Mouse (Mus musculus): ENCODE data around the gene Crhr2.
A peak's percentile ranks its signal among the peaks of the same experiment; 100 is the strongest.

Crhr2 gene

GRCm38 (mm10) chr6:55123056-55123455 lies 9.8 kb downstream of the Crhr2 start:
- no peak for DNase-seq (ENCODE audit: low read depth, low spot score)

GRCm38 (mm10) chr6:55117325-55118109 lies 15.3 kb downstream of the Crhr2 start:
- peak; percentile 40 for DNase-seq (ENCODE audit: low read depth, low spot score)

- peak; percentile 78 for DNase-seq (ENCODE audit: low read depth, low spot score)
Observed at GRCm38 (mm10) chr6:55108358-55108757, 24.5 kb downstream of the Crhr2 start.

- DNase-seq (ENCODE audit: low read depth, low spot score) = no peak
Observed at GRCm38 (mm10) chr6:55098603-55099002, 34.2 kb downstream of the Crhr2 start.

- DNase-seq (ENCODE audit: low read depth, low spot score) = no peak
Observed at GRCm38 (mm10) chr6:55098030-55098429, 34.8 kb downstream of the Crhr2 start.

GRCm38 (mm10) chr6:55093431-55094146 lies 39.2 kb downstream of the Crhr2 start:
- peak; percentile 55 for DNase-seq (ENCODE audit: low read depth, low spot score)

- DNase-seq (ENCODE audit: low read depth, low spot score) = no peak
Observed at GRCm38 (mm10) chr6:55091396-55091795, 41.4 kb downstream of the Crhr2 start.

GRCm38 (mm10) chr6:55090639-55091038 lies 42.2 kb downstream of the Crhr2 start:
- peak; percentile 47 for DNase-seq (ENCODE audit: low read depth, low spot score)

GRCm38 (mm10) chr6:55087355-55087754 lies 45.5 kb downstream of the Crhr2 start:
- no peak for DNase-seq (ENCODE audit: low read depth, low spot score)

- peak; percentile 29 for DNase-seq (ENCODE audit: low read depth, low spot score)
Observed at GRCm38 (mm10) chr6:55082261-55083051, 50.4 kb downstream of the Crhr2 start.

- no peak for DNase-seq (ENCODE audit: low read depth, low spot score)
Observed at GRCm38 (mm10) chr6:55081379-55081778, 51.4 kb downstream of the Crhr2 start.

GRCm38 (mm10) chr6:55076561-55077255 lies 56.1 kb downstream of the Crhr2 start:
- DNase-seq (ENCODE audit: low read depth, low spot score) = no peak

- DNase-seq (ENCODE audit: low read depth, low spot score) = no peak
Observed at GRCm38 (mm10) chr6:55065903-55066302, 66.9 kb downstream of the Crhr2 start.

GRCm38 (mm10) chr6:55064477-55064827 lies 68.4 kb downstream of the Crhr2 start:
- no peak for DNase-seq (ENCODE audit: low read depth, low spot score)

GRCm38 (mm10) chr6:55063793-55064476 lies 68.9 kb downstream of the Crhr2 start:
- no peak for DNase-seq (ENCODE audit: low read depth, low spot score)

GRCm38 (mm10) chr6:55062200-55062599 lies 70.6 kb downstream of the Crhr2 start:
- DNase-seq (ENCODE audit: low read depth, low spot score) = no peak

- DNase-seq (ENCODE audit: low read depth, low spot score) = no peak
Observed at GRCm38 (mm10) chr6:55061328-55061727, 71.5 kb downstream of the Crhr2 start.

GRCm38 (mm10) chr6:55060241-55060825 lies 72.5 kb downstream of the Crhr2 start:
- DNase-seq (ENCODE audit: low read depth, low spot score) = no peak

- DNase-seq (ENCODE audit: low read depth, low spot score) = no peak
Observed at GRCm38 (mm10) chr6:55057427-55057826, 75.4 kb downstream of the Crhr2 start.

GRCm38 (mm10) chr6:55054491-55054890 lies 78.3 kb downstream of the Crhr2 start:
- DNase-seq (ENCODE audit: low read depth, low spot score) = no peak

- no peak for DNase-seq (ENCODE audit: low read depth, low spot score)
Observed at GRCm38 (mm10) chr6:55049186-55049585, 83.6 kb downstream of the Crhr2 start.

Data from ZHBTc4 (cell line).